Mouse (Mus musculus): ENCODE data around the gene Pqlc2. TPM values are rescaled to one million over a fixed set of nuclear protein-coding genes. Genes with fewer than 3 reads are reported as not detected.

Pqlc2 gene
- polyA plus RNA-seq, 1 experiment: 4.5 TPM

- Histone ChIP-seq H3K4me1 (ENCODE audit: control insufficient read depth, insufficient read depth, insufficient read length, low read length) (no peaks in the 10 kb centered on the region), H3K27ac (replicated peaks; ENCODE audit: low read depth, low read length) (no peak overlapping the region), H3K4me3 (ENCODE audit: insufficient read depth, low read depth, low read length) (no peak overlapping the region)
Observed at GRCm38 (mm10) chr4:139262981-139263380, 47.5 kb downstream of the Pqlc2 start.

- no peaks in the 10 kb centered on the region for H3K4me1 ChIP-seq (ENCODE audit: control insufficient read depth, insufficient read depth, insufficient read length, low read length)
- no peak overlapping the region for H3K27ac ChIP-seq (replicated peaks; ENCODE audit: low read depth, low read length)
- no peak overlapping the region for H3K4me3 ChIP-seq (ENCODE audit: insufficient read depth, low read depth, low read length)
Observed at GRCm38 (mm10) chr4:139259302-139259871, 51.1 kb downstream of the Pqlc2 start.

GRCm38 (mm10) chr4:139258621-139259301, 51.7 kb downstream of the Pqlc2 start:
- Histone ChIP-seq H3K4me3 (ENCODE audit: insufficient read depth, low read depth, low read length) (no peak overlapping the region), H3K4me1 (ENCODE audit: control insufficient read depth, insufficient read depth, insufficient read length, low read length) (no peaks in the 10 kb centered on the region), H3K27ac (replicated peaks; ENCODE audit: low read depth, low read length) (no peak overlapping the region)

GRCm38 (mm10) chr4:139256708-139257107, 53.8 kb downstream of the Pqlc2 start:
- H3K4me3 ChIP-seq (ENCODE audit: insufficient read depth, low read depth, low read length): no peak overlapping the region
- H3K4me1 ChIP-seq (ENCODE audit: control insufficient read depth, insufficient read depth, insufficient read length, low read length): 0 out of 2 replicates have a peak, but pooled peaks cover 2% of the 10 kb centered on the region
- no peak overlapping the region for H3K27ac ChIP-seq (replicated peaks; ENCODE audit: low read depth, low read length)

DNA sequence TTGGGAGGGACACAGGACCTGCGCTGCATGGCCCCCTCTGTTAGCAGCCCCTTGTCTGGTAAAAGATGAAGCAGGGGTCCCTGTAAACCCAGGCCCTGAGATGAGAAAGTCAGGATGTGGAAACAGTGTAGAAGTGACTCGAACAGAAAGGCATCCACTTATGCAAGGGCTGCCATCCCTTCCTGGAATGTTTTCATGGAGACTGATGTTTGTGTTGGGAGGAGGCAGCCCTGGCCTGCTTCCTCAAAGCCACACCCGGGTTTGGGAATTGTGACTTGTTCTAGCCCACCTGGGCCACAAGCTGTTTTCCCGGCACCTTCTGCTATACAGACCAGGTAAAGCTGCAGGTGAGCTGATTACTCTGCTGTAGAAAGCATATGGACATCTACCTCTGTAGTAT, 54.4 kb downstream of the Pqlc2 start:
- Histone ChIP-seq H3K4me1 (ENCODE audit: control insufficient read depth, insufficient read depth, insufficient read length, low read length) (peaks cover 5% of the 10 kb centered on the region; the same call in 1 of the 2 replicates), H3K27ac (replicated peaks; ENCODE audit: low read depth, low read length) (no peak overlapping the region), H3K4me3 (ENCODE audit: insufficient read depth, low read depth, low read length) (no peak overlapping the region)

GRCm38 (mm10) chr4:139253206-139253605, 57.3 kb downstream of the Pqlc2 start:
- Histone ChIP-seq H3K4me3 (ENCODE audit: insufficient read depth, low read depth, low read length) (no peak overlapping the region), H3K4me1 (ENCODE audit: control insufficient read depth, insufficient read depth, insufficient read length, low read length) (peaks cover 5% of the 10 kb centered on the region; the same call in 1 of the 2 replicates), H3K27ac (replicated peaks; ENCODE audit: low read depth, low read length) (no peak overlapping the region)

DNA sequence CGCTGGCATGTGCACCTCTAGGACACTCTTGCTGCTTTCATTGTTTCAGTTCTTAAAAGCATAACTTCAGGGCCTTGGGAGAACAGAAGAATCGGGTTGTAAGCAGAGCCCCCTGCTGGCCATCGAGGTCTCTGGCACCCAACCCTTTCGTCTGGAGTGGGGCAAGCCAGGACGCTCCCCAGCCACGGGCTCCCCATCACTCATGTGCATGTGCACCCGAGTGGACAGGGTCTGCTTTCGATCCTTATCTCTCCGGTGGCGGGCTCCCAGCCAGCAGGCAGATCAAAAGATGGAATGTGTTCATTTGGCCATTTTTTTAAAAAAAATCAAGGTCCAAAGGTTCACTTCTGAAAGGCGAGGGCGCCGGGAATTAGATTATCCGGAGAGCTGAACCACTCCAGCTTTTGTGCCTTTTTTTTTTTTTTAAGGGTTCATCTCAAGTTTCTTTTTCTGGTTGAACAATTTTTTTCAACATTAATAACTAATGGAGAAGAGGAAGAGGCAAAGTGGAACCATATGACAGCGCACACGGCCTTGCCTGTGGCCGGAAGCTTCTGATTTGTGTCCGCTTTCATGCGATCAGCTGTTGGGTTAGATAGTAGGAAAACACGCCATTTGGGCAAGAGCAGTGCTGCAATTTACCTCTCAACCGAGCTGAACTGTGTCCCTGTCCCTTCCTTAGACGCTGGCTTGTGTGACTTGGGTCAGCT, 58.3 kb downstream of the Pqlc2 start:
- Histone ChIP-seq H3K4me3 (ENCODE audit: insufficient read depth, low read depth, low read length) (no peak overlapping the region), H3K27ac (replicated peaks; ENCODE audit: low read depth, low read length) (no peak overlapping the region), H3K4me1 (ENCODE audit: control insufficient read depth, insufficient read depth, insufficient read length, low read length) (peaks cover 5% of the 10 kb centered on the region; the same call in 1 of the 2 replicates)

- Histone ChIP-seq H3K4me1 (ENCODE audit: control insufficient read depth, insufficient read depth, insufficient read length, low read length) (peaks cover 5% of the 10 kb centered on the region; the same call in 1 of the 2 replicates), H3K27ac (replicated peaks; ENCODE audit: low read depth, low read length) (no peak overlapping the region), H3K4me3 (ENCODE audit: insufficient read depth, low read depth, low read length) (no peak overlapping the region)
Observed at GRCm38 (mm10) chr4:139250886-139251285, 59.6 kb downstream of the Pqlc2 start.

DNA sequence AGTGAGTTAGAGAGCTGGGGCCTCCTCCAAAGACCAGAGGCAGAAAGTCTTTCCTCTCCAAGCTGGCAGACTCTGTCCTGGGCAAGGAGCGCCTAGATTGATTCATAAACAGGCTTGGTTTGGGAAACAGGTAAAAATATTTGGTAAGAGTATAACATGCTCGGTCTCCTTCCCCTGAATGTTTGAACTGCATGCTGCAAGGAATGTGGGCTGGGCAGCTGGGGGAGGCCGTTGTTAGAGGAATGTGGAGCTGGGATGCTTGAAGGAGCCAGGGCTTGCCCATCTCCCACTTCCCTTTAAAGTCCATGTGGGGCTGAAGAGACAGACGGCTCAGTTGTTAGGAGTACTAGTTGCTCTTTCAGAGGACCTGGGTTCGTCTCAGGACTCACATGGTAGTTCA, 60.5 kb downstream of the Pqlc2 start:
- peaks cover 5% of the 10 kb centered on the region; the same call in 1 of the 2 replicates for H3K4me1 ChIP-seq (ENCODE audit: control insufficient read depth, insufficient read depth, insufficient read length, low read length)
- no peak overlapping the region for H3K27ac ChIP-seq (replicated peaks; ENCODE audit: low read depth, low read length)
- no peak overlapping the region for H3K4me3 ChIP-seq (ENCODE audit: insufficient read depth, low read depth, low read length)

- Histone ChIP-seq H3K27ac (replicated peaks; ENCODE audit: low read depth, low read length) (no peak overlapping the region), H3K4me1 (ENCODE audit: control insufficient read depth, insufficient read depth, insufficient read length, low read length) (peaks cover 5% of the 10 kb centered on the region; the same call in 1 of the 2 replicates), H3K4me3 (ENCODE audit: insufficient read depth, low read depth, low read length) (no peak overlapping the region)
Observed at GRCm38 (mm10) chr4:139248736-139249135, 61.8 kb downstream of the Pqlc2 start.

GRCm38 (mm10) chr4:139247966-139248365, 62.5 kb downstream of the Pqlc2 start:
- H3K4me1 ChIP-seq (ENCODE audit: control insufficient read depth, insufficient read depth, insufficient read length, low read length): peaks cover 5% of the 10 kb centered on the region; the same call in 1 of the 2 replicates
- no peak overlapping the region for H3K4me3 ChIP-seq (ENCODE audit: insufficient read depth, low read depth, low read length)
- no peak overlapping the region for H3K27ac ChIP-seq (replicated peaks; ENCODE audit: low read depth, low read length)

GRCm38 (mm10) chr4:139246130-139246877, 64.2 kb downstream of the Pqlc2 start:
- no peak overlapping the region for H3K27ac ChIP-seq (replicated peaks; ENCODE audit: low read depth, low read length)
- H3K4me1 ChIP-seq (ENCODE audit: control insufficient read depth, insufficient read depth, insufficient read length, low read length): no peaks in the 10 kb centered on the region; the same call in 1 of the 2 replicates
- H3K4me3 ChIP-seq (ENCODE audit: insufficient read depth, low read depth, low read length): no peak overlapping the region

DNA sequence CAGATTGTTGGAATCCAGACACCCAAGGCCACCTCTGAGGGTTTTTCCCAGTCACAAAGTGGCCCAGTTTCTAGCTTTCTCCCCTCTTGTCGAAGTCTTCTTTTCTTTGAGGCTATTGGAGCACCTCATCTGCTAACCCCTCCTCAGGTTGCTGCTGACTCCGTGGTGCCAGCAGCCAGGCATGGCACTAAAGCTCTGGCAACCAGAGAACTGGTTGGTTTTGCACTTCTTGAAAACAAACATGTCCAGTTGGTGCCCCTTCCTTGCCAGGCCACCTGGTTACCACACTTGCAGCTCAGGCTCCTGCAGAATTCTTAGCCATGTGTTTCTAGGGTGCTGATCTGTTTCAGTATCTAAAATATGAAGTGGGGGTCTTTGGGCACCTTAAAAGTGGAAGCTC, 65.0 kb downstream of the Pqlc2 start:
- Histone ChIP-seq H3K4me3 (ENCODE audit: insufficient read depth, low read depth, low read length) (no peak overlapping the region), H3K27ac (replicated peaks; ENCODE audit: low read depth, low read length) (no peak overlapping the region), H3K4me1 (ENCODE audit: control insufficient read depth, insufficient read depth, insufficient read length, low read length) (no peaks in the 10 kb centered on the region; the same call in 1 of the 2 replicates)

DNA sequence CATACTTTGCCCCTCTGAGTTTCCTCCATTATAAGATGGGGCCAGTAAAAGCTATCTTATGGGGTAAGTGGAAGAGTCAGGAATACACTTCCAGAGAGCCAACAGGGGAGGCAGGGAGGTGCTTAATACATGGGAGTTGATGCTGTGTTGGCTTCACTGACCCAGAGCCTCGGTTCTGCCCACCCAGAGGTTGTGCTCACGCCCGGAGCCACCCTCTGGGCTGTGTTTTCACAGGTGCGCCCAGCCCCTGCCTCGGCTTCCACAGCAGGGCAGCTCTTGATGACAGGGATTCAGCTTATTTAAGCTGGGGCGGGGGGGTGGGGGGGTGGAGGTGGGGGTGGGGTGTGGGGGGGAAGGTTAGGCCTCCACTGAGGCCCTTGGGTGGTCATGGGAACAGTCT, 65.7 kb downstream of the Pqlc2 start:
- Histone ChIP-seq H3K27ac (replicated peaks; ENCODE audit: low read depth, low read length) (no peak overlapping the region), H3K4me1 (ENCODE audit: control insufficient read depth, insufficient read depth, insufficient read length, low read length) (no peaks in the 10 kb centered on the region; the same call in 1 of the 2 replicates), H3K4me3 (ENCODE audit: insufficient read depth, low read depth, low read length) (no peak overlapping the region)

- H3K27ac ChIP-seq (replicated peaks; ENCODE audit: low read depth, low read length): no peak overlapping the region
Observed at GRCm38 (mm10) chr4:139244176-139244575, 66.3 kb downstream of the Pqlc2 start.

More at GRCm38 (mm10) chr4:139244176-139244575, 66.3 kb downstream of the Pqlc2 start:
- no peak overlapping the region for H3K4me3 ChIP-seq (ENCODE audit: insufficient read depth, low read depth, low read length)
- no peaks in the 10 kb centered on the region; the same call in 1 of the 2 replicates for H3K4me1 ChIP-seq (ENCODE audit: control insufficient read depth, insufficient read depth, insufficient read length, low read length)

Data from brown adipose tissue, adult 24 weeks (tissue).